Mouse (Mus musculus) A20 (cell line): Measurements from ENCODE around the gene Stard9.
A peak's percentile ranks its signal among the peaks of the same experiment; 100 is the strongest.

Experiments used
- DNase-seq: peaks from one replicate; pipeline ENCODE4 v3.0.0-alpha.2; 2011; ENCODE audit warnings: low read depth, low spot score

Stard9 gene

DNA sequence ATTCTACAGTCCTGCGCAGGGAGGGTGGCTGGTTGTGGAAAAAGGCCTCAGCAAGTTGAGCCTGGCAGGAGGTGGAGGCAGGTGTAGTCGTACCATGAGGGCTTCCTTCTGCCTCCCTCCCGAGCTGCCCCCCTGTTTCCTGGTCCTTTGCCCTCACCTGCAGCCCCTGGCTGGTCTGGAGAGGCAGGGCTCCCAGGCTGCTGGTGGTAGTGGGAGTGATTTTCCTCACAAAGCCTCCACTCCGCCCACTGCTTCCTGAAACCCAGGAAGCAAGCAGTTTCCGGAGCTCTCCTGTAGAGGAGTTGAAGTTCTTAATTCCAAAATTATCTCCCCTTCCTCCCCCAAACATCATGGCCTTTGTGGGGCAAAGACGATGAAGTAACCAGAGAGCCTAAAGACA, 95.3 kb downstream of the Stard9 start:
- no peak for DNase-seq

DNA sequence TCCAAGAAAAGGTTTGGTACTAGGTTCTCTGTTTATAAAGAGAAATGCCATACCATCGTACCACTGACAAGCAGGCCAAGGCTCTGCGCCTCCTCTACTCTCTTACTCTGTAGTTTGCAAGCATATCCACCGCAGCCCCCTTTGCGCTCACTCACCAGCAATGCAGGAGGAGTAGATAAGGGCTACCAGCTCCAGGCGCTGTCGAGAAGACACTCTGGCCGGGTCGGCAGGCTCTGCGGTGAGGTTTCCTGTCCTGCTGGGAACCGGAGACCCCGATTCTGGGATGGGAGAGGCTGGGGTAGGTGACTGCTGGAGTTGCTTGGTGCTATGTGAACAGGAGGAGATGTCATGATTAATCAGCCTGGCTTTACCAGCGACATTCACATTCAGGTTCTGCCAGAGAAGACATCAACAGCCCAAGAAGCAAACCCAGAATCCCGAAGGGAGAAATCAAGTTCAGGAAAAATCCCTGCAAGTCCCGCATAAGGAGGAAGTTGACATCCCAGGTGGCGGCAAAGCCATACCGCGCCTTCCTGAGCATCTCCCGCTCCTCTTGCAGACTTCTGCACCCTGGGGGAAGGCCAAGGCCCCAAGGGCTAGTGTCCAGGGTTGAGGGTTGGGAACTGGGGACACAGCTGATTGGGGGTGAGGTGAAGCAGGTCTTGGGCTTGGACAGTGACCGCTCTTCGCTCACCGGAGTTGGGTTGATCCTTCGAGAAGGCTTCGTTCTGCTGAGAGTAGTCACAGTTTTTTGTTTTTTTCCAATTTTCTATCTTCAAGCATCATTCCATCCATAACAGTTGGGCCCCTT, 101.1 kb downstream of the Stard9 start:
- DNase-seq: no peak

DNA sequence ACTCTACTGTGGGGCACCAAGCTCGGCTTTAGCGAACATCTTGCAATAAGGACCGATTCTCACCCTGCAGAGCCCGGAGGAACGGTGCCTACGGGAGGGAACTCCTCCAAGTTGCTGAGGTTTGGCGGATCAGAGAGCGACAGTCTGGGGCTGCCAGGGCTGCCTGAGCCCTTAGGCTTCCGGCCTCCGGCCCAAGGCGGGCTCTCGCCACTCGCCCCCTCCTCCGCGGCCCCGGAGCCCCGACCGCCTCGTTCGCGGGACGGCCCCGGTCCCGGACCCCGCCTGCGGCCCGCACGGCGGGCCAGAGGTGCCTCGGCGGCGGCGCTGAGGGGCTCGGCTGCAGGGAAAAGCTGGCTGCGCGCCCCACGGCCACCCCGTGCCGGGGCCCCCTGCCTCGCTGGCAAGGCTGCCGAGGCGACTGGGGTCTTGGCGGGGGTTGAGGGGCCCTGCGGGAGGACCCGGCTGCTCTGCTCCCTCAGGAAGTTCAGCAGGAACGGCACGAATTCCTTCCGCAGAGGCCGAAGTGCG, 101.8 kb downstream of the Stard9 start:
- DNase-seq: peak; percentile 54

DNA sequence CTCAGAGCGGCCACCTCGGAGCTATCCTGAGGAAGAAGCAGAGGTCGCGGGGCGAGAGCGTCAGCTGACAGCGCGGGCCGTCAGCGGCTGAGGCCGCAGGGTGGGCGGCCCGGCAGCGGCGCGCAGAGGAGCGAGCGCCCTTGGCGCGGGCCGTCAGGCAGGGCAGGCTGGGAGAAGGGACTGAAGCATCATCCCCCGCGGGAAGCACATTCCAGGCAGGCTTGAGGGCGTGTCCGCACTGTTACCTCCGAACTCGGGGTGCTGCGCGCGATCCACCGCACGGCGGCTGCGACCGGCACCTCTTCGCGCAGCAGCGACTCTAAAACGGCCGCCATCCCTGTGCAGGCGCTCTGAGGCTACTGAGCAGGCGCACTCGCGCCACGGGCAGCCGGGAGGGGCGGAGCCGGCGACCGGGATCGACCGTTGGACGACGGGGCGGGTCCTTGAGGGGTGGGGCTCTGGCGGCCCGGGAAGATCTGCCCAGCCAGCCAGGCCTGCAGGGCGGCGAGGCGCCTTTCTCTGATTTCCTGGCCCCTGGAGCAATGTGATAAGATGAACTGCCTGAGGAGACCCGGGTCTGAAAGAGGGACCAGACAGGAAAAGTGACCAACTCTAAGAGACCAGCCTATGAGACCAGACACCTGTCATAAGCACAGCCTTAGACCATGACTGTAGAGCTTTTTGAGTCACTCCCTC, 102.4 kb downstream of the Stard9 start:
- peak; percentile 96 for DNase-seq

DNA sequence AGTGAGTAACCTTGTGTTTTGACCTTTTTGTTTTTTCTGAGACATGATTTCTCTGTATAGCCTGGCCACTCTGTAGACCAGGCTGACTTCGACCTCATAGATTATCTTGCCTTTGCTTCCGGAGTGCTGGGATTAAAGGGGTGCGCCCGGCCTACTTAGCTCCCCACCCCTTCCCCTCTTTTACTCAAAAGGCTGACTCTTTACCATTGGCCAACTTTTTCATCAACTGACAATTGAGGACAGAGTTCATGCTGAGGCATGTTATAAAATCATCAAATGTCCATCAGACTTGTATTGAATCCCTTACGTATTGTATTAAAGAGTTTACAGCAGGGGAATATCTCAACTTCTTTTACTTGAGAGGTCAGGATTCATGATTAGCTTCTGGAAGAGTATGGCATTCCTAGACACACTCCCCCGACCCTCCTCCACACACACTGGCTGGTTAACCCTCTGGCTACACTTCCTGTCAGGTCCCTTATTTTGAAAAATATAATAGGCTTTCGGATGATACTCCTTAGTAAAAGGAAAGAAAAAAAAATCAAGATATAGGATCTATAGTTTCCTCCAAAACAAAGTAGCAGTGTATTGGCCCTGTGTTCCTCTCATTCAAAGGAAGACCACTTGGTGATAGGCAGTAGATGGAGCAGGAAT, 103.1 kb downstream of the Stard9 start:
- no peak for DNase-seq

DNA sequence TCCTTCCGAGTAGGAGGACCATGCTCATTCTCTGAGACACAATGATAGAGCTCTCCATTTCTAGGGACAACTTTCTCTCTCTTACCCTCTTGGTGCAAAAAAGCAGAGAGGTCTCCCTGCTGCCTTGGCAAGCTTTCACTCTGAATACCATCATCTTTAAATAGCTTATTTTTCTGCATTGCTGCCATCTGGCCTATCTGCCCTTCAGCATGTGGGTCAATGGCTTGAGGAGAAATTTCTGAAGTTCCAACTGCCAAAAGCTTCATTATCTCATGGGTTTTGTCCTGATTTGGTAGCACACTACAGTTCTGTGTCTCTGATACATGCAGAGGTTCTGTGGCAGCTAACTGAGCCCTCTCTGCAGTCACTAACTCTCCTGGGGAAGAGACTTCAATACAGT, 116.6 kb downstream of the Stard9 start:
- peak; percentile 25 for DNase-seq

DNA sequence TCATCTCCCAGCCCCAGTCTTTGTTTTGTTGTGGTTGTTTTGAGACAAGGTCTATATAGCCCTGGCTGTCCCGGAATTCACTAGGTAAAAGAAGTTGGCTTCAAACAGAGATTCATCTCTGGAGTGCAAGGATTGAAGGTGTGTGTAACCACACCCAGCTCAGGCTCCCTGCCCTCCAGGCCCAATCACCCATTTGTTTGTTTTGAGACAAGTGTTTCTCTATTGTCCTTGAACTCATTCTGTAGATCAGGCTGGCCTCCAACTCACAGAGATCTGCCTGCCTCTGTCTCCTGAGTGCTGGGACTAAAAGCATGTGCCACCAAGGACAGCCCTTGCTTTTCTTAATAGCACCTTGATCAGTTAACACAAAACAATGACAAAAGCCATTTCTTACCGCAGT, 119.1 kb downstream of the Stard9 start:
- DNase-seq: no peak

DNA sequence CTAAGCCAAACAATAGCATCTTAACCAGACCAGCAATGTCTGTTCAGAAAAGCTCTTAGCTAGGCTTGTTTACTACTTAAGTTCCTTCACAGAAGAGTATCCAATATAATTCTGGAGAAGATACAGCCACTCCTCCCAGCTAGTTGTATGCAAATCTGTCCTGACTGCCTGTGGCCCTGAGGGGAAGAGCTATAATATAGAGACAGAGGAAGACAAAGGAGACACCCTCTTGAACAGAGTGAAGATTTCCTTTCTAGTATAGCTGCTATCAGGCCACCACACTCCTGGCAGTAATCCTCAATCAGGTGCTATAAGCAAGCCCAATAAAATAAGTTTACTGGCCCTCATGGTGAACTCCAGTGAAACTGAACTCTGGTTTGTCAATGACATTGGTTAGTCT, 133.0 kb downstream of the Stard9 start:
- DNase-seq: no peak

DNA sequence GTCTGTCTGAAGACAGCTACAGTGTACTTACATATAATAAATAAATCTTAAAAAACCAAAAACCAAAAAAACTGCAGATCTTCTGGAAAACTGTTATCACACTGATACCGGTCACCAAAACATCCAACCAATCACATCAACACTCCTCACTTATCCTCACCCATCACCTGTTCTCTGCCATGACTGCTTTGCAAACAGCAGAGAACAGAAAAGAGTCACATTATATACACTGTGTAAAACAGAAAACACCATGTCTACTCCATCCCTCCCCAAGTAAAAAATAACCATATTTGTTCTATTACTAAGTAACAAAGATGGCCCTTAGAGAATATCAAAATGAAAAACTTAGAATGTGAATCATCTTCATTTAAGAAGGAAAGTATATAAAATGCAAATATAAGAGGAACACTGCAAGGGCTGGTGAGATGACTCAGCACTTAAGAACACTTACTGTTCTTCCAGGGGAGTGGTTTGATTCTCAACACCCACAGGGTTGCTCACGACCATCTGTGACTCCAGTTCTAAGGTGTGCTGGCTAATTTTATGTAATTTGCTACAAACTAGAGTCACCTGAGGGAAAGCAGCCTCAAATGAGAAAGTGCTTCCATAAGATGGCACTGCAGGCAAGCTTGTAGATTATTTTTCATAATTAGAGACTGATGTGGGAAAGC, 141.5 kb downstream of the Stard9 start:
- peak; percentile 13 for DNase-seq
